Mouse (Mus musculus): ENCODE results near the gene Gm47995.
"Not testable (repeated sequence)": the region's sequence is repeated elsewhere in the genome, so short reads cannot be mapped to it uniquely, and the experiment has no call there.

Gene Gm47995

GRCm38 (mm10) chr1:151186879-151187424, 11.3 kb upstream of the Gm47995 start:
- DNase-seq = not testable (repeated sequence)

- DNase-seq = no peak
These were observed 9.8 kb upstream of the Gm47995 start for GRCm38 (mm10) chr1:151188469-151188868.

- not testable (repeated sequence) for DNase-seq
These were observed 6.2 kb upstream of the Gm47995 start, which contains the start of gene Gm8947 for GRCm38 (mm10) chr1:151192075-151192474. TSS of gene Gm8947 (plus strand) at chr1:151192376.

GRCm38 (mm10) chr1:151192739-151193138, 5.5 kb upstream of the Gm47995 start:
- not testable (repeated sequence) for DNase-seq

GRCm38 (mm10) chr1:151195986-151196385, 2.3 kb upstream of the Gm47995 start:
- DNase-seq = not testable (repeated sequence)

GRCm38 (mm10) chr1:151196690-151197089, 1.6 kb upstream of the Gm47995 start:
- not testable (repeated sequence) for DNase-seq

GRCm38 (mm10) chr1:151200620-151201019, 2.4 kb downstream of the Gm47995 start:
- not testable (repeated sequence) for DNase-seq

- DNase-seq = not testable (repeated sequence)
These were observed 4.5 kb downstream of the Gm47995 start for GRCm38 (mm10) chr1:151202771-151203170.

GRCm38 (mm10) chr1:151203818-151204217, 5.6 kb downstream of the Gm47995 start, which contains the start of gene 3110040M04Rik:
TSS of gene 3110040M04Rik (plus strand) at chr1:151204121.
- DNase-seq = not testable (repeated sequence)

- not testable (repeated sequence) for DNase-seq
These were observed 10.2 kb downstream of the Gm47995 start for GRCm38 (mm10) chr1:151208493-151208892.

GRCm38 (mm10) chr1:151208944-151209343, 10.7 kb downstream of the Gm47995 start:
- not testable (repeated sequence) for DNase-seq

- DNase-seq = not testable (repeated sequence)
These were observed 11.6 kb downstream of the Gm47995 start, which contains the start of gene Gm47996 for GRCm38 (mm10) chr1:151209824-151210355. TSS of gene Gm47996 (plus strand) at chr1:151210131.

- DNase-seq = not testable (repeated sequence)
These were observed 13.4 kb downstream of the Gm47995 start for GRCm38 (mm10) chr1:151211666-151212065.

- DNase-seq = no peak
These were observed 16.6 kb downstream of the Gm47995 start for GRCm38 (mm10) chr1:151214862-151215261.

GRCm38 (mm10) chr1:151215985-151216384, 17.7 kb downstream of the Gm47995 start:
- DNase-seq = no peak

GRCm38 (mm10) chr1:151216417-151216816, 18.2 kb downstream of the Gm47995 start:
- DNase-seq = no peak

GRCm38 (mm10) chr1:151219045-151219444, 20.8 kb downstream of the Gm47995 start:
- DNase-seq = no peak

- DNase-seq = no peak
These were observed 21.9 kb downstream of the Gm47995 start for GRCm38 (mm10) chr1:151220098-151220497.

- no peak for DNase-seq
These were observed 24.5 kb downstream of the Gm47995 start for GRCm38 (mm10) chr1:151222561-151223267.

GRCm38 (mm10) chr1:151223377-151223776, 25.1 kb downstream of the Gm47995 start:
- no peak for DNase-seq

GRCm38 (mm10) chr1:151224536-151224935, 26.3 kb downstream of the Gm47995 start:
- no peak for DNase-seq

GRCm38 (mm10) chr1:151227506-151227905, 29.3 kb downstream of the Gm47995 start:
- no peak for DNase-seq

GRCm38 (mm10) chr1:151228320-151228989, 30.2 kb downstream of the Gm47995 start:
- DNase-seq = no peak

All from cerebellum, postnatal 25 days (tissue).